ENCODE assay signal across 8 mouse cellular contexts in the genomic region with DNA sequence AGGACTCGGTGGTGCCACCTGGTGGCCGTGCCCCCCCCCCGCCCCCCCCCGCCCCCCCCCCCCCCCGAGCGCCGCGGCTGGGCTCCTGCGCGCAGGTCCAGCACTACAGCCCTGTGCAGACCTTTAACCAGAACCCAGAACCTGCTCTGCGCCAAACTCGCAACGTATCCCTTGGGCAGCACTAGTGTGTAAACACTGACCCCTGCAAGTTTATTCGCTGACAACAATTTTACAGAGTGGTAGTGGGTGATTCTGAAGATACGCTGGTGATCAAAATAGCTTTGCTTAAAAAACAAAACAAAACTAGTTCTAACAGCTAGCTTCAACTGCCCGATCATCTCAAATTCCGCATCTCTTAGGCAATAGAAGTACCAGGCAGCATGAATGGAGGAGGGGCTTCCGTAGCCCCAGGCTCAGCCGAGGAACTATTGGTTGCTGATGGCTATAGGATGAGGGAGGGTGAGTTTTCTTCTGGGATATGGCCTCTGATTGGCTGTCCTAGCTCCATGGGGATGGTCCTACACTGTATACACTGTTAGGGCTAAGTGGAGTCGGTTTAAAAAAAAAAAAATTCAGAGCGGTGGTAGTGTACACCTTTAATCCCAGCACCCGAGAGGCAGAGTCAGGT. TPM values are rescaled to one million over a fixed set of nuclear protein-coding genes. Genes with fewer than 3 reads are reported as not detected.
A peak's percentile ranks its signal among the peaks of the same experiment; 100 is the strongest.
DNase-seq lines count a peak whose midpoint lies in the region; ATAC-seq lines count a peak whose summit lies in the region.

Gene Fxn, minus strand, starts transcription at position 5 of the 628 bp plus-strand sequence.

- DNase-seq in lung, postnatal 36 days: no peak
- peak; percentile 92 for DNase-seq in forelimb bud, embryonic 11.5 days (ENCODE audit: low read depth, low spot score)
- peak; percentile 16 for DNase-seq in lung, postnatal 25 days (ENCODE audit: low spot score)
- peak; percentile 38 for DNase-seq in right cerebral cortex, postnatal 25 days
- DNase-seq in layer of hippocampus, postnatal 25 days (ENCODE audit: extremely low spot score in 1 of 2, low spot score in 1 of 2): no peak

- peak within 1 kb of the TSS; percentile 95 for H3K27ac ChIP-seq in lung, embryonic 15.5 days
- peak within 1 kb of the TSS; percentile 53 for H3K27ac ChIP-seq in brown adipose tissue, adult 24 weeks (replicated peaks; ENCODE audit: low read depth, low read length)
- H3K27ac ChIP-seq in hindbrain, embryonic 16.5 days (ENCODE audit: low read depth, low read length): peak within 1 kb of the TSS; percentile 87

- no peaks in the 10 kb centered on the region for H3K9me3 ChIP-seq in lung, embryonic 15.5 days
- H3K9me3 ChIP-seq in hindbrain, embryonic 16.5 days (ENCODE audit: control insufficient read depth, low read length): no peaks in the 10 kb centered on the region

- H3K36me3 ChIP-seq in lung, embryonic 15.5 days: 0 out of 2 replicates have a peak, but pooled peaks cover under 1% of the 10 kb centered on the region
- H3K36me3 ChIP-seq in hindbrain, embryonic 16.5 days (ENCODE audit: control insufficient read depth, insufficient read depth, low read length): no peaks in the 10 kb centered on the region

- peak within 1 kb of the TSS; percentile 79 for H3K4me3 ChIP-seq in lung, embryonic 15.5 days
- peak within 1 kb of the TSS; percentile 79 for H3K4me3 ChIP-seq in brown adipose tissue, adult 24 weeks (ENCODE audit: insufficient read depth, low read depth, low read length)
- H3K4me3 ChIP-seq in hindbrain, embryonic 16.5 days (ENCODE audit: low read length): peak within 1 kb of the TSS; percentile 70

- no peaks in the 10 kb centered on the region for H3K27me3 ChIP-seq in lung, embryonic 15.5 days
- no peaks in the 10 kb centered on the region for H3K27me3 ChIP-seq in hindbrain, embryonic 16.5 days (replicated peaks; ENCODE audit: control insufficient read depth, insufficient read depth, low read length)

- peak; percentile 94 for ATAC-seq in lung, embryonic 15.5 days (ENCODE audit: borderline replicate concordance, extremely low read depth, low FRiP score, low TSS enrichment)
- peak; percentile 94 for ATAC-seq in hindbrain, embryonic 16.5 days

- H3K4me2 ChIP-seq in lung, embryonic 15.5 days: peak within 1 kb of the TSS; percentile 81
- H3K4me2 ChIP-seq in hindbrain, embryonic 16.5 days (ENCODE audit: low read length): peak within 1 kb of the TSS; percentile 94

- H3K4me1 ChIP-seq in lung, embryonic 15.5 days: peaks cover 9% of the 10 kb centered on the region
- H3K4me1 ChIP-seq in brown adipose tissue, adult 24 weeks (ENCODE audit: control insufficient read depth, insufficient read depth, insufficient read length, low read length): no peaks in the 10 kb centered on the region
- peaks cover 3% of the 10 kb centered on the region for H3K4me1 ChIP-seq in hindbrain, embryonic 16.5 days (ENCODE audit: control insufficient read depth, insufficient read depth, low read depth, low read length)

- peak within 1 kb of the TSS; percentile 75 for H3K9ac ChIP-seq in lung, embryonic 15.5 days
- peak within 1 kb of the TSS; percentile 80 for H3K9ac ChIP-seq in hindbrain, embryonic 16.5 days (ENCODE audit: low read depth, low read length)

- under 1% methylated on average over 14 of the region's 22 CpGs for WGBS in lung, embryonic 15.5 days
- WGBS in hindbrain, embryonic 16.5 days: under 1% methylated on average over 12 of the region's 22 CpGs

RNA-seq across cellular contexts. Expression of gene Fxn, which starts in this region (rescaled TPM):
- polyA plus RNA-seq in lung, embryonic 15.5 days (2015; fragmentation: Nextera tagmentation; extraction: Ambion mirVana): 52.3 and 54.6 TPM in 2 replicates
- polyA plus RNA-seq in brown adipose tissue, adult 24 weeks (2012; ENCODE audit: insufficient read depth, insufficient read length, missing spikeins): 18.6 and 37.2 TPM in 2 replicates
- 40.0 and 41.4 TPM in 2 replicates for polyA plus RNA-seq in hindbrain, embryonic 16.5 days (2015; fragmentation: Nextera tagmentation; extraction: Ambion mirVana)
- total RNA-seq in layer of hippocampus, postnatal 25 days (2021): 1 to 10 TPM; 7.1 to 9.3 TPM

Comparison
In these comparisons a context has a peak if more than half of its experiments do, and no peak if none do; other contexts are left out.
1. DNase-seq: peak in forelimb bud, embryonic 11.5 days (single experiment), lung, postnatal 25 days (single experiment) and right cerebral cortex, postnatal 25 days (single experiment); none in lung, postnatal 36 days (single experiment) and layer of hippocampus, postnatal 25 days (0 of 2).
2. Peak in every context shown above with its lines, with median percentiles within 50 percentile points of each other: H3K27ac ChIP-seq and H3K4me3 ChIP-seq.